In the genomic region with DNA sequence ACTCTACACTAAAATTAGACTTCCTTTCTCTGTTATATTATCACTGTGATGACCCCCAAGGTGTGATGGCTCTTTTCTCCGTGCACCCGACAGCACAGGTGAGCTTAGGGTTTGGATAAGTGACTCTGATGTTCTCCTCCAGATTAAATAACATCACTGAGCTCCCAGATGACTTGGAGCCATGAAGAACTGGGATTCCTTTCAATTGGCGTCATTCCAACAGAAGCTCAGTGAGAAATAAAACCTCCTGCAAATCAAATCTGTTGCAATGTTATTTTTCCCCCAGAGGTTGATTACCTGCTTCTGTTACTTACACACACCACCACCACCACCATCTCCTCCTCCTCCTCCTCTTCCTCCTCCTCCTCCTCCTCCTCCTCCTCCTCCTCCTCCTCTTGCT, we compare ENCODE assay signal across 13 mouse cellular contexts. TPM values are rescaled to one million over a fixed set of nuclear protein-coding genes. Genes with fewer than 3 reads are reported as not detected.
DNase-seq lines count a peak whose midpoint lies in the region; ATAC-seq and TF ChIP-seq lines count a peak whose summit lies in the region.
"Had no signal": no experiment of that assay in that cellular context is flagged by ENCODE, and none has a peak within 500 bp of the region (broad histone marks: within the 10 kb centered on the region; RNA-seq: fewer than 3 reads in every experiment).

No protein-coding gene starts in this region.

- no peak overlapping the region for H3K9ac ChIP-seq in forebrain, postnatal 0 days
- no peak overlapping the region for H3K9ac ChIP-seq in kidney, postnatal 0 days (ENCODE audit: low read depth, low read length)
- H3K9ac ChIP-seq in kidney, embryonic 14.5 days (ENCODE audit: low read depth, low read length): no peak overlapping the region
- no peak overlapping the region for H3K9ac ChIP-seq in liver, embryonic 12.5 days
- H3K9ac ChIP-seq: hindbrain, embryonic 13.5 days; limb, embryonic 12.5 days had no signal

- H3K27me3 ChIP-seq in forebrain, postnatal 0 days (ENCODE audit: insufficient read depth, low read length): no peaks in the 10 kb centered on the region
- H3K27me3 ChIP-seq in forebrain, embryonic 10.5 days (ENCODE audit: poor library complexity, severe bottlenecking): no peaks in the 10 kb centered on the region
- no peaks in the 10 kb centered on the region for H3K27me3 ChIP-seq in kidney, postnatal 0 days (ENCODE audit: insufficient read depth, low read length)
- H3K27me3 ChIP-seq in kidney, embryonic 14.5 days (ENCODE audit: control insufficient read depth, insufficient read depth, low read length): no peaks in the 10 kb centered on the region
- peaks cover 30% of the 10 kb centered on the region for H3K27me3 ChIP-seq in liver, embryonic 12.5 days (replicated peaks)
- H3K27me3 ChIP-seq: hindbrain, embryonic 13.5 days; limb, embryonic 12.5 days had no signal

- 71% methylated on average over 3 of the region's 3 CpGs for WGBS in forebrain, postnatal 0 days
- 89% methylated on average over 3 of the region's 3 CpGs for WGBS in forebrain, embryonic 10.5 days
- WGBS in kidney, postnatal 0 days: 32% methylated on average over 3 of the region's 3 CpGs
- 27% methylated on average over 3 of the region's 3 CpGs for WGBS in kidney, embryonic 14.5 days
- WGBS in liver, embryonic 12.5 days (ENCODE audit: insufficient replicate concordance): 78% methylated on average over 3 of the region's 3 CpGs

- no peak overlapping the region for H3K4me3 ChIP-seq in forebrain, postnatal 0 days (ENCODE audit: low read depth, low read length)
- H3K4me3 ChIP-seq in forebrain, embryonic 10.5 days: no peak overlapping the region
- no peak overlapping the region for H3K4me3 ChIP-seq in kidney, postnatal 0 days (replicated peaks; ENCODE audit: low read depth, low read length)
- H3K4me3 ChIP-seq in kidney, embryonic 14.5 days (ENCODE audit: low read length): no peak overlapping the region
- no peak overlapping the region for H3K4me3 ChIP-seq in liver, embryonic 12.5 days
- H3K4me3 ChIP-seq: hindbrain, embryonic 13.5 days; limb, embryonic 12.5 days had no signal

- peak; percentile 65 for DNase-seq in forebrain, postnatal 0 days
- no peak for DNase-seq in forebrain, embryonic 10.5 days (ENCODE audit: extremely low spot score, low spot score)
- DNase-seq in kidney, postnatal 0 days (ENCODE audit: low spot score): peak; percentile 65
- peak; percentile 57 for DNase-seq in NIH3T3 (ENCODE audit: low read depth)
- DNase-seq in cerebellum, postnatal 14 days: peak; percentile 41 to 54
- DNase-seq in embryo, embryonic 9.5 days (ENCODE audit: extremely low spot score): no peak
- DNase-seq: layer of hippocampus, adult 9-11 months; right cerebral cortex, postnatal 14 days had no signal

- ATAC-seq in forebrain, postnatal 0 days: no peak
- no peak for ATAC-seq in kidney, postnatal 0 days (replicated peaks; ENCODE audit: low FRiP score, low read depth)
- ATAC-seq in kidney, embryonic 14.5 days (ENCODE audit: low FRiP score, low TSS enrichment): no peak
- ATAC-seq in liver, embryonic 12.5 days: no peak

- H3K36me3 ChIP-seq in forebrain, postnatal 0 days (ENCODE audit: insufficient read depth): no peaks in the 10 kb centered on the region
- H3K36me3 ChIP-seq in forebrain, embryonic 10.5 days (replicated peaks): no peaks in the 10 kb centered on the region
- no peaks in the 10 kb centered on the region for H3K36me3 ChIP-seq in kidney, postnatal 0 days (ENCODE audit: insufficient read depth, low read length)
- no peaks in the 10 kb centered on the region for H3K36me3 ChIP-seq in kidney, embryonic 14.5 days (ENCODE audit: control insufficient read depth, insufficient read depth, low read length)
- H3K36me3 ChIP-seq in liver, embryonic 12.5 days: no peaks in the 10 kb centered on the region
- H3K36me3 ChIP-seq: hindbrain, embryonic 13.5 days; limb, embryonic 12.5 days had no signal

- TF ChIP-seq CTCF in forebrain, postnatal 0 days (IDR thresholded peaks at IDR 0.05; ENCODE audit: low read depth): no peak
- TF ChIP-seq CTCF in kidney, postnatal 0 days (IDR thresholded peaks at IDR 0.05; ENCODE audit: low read depth): no peak

- H3K9me3 ChIP-seq in forebrain, postnatal 0 days (ENCODE audit: low read length): no peaks in the 10 kb centered on the region
- H3K9me3 ChIP-seq in forebrain, embryonic 10.5 days: no peaks in the 10 kb centered on the region
- H3K9me3 ChIP-seq in kidney, postnatal 0 days (replicated peaks; ENCODE audit: low read length): no peaks in the 10 kb centered on the region
- no peaks in the 10 kb centered on the region for H3K9me3 ChIP-seq in kidney, embryonic 14.5 days (ENCODE audit: control insufficient read depth, low read length)
- H3K9me3 ChIP-seq in liver, embryonic 12.5 days (replicated peaks): no peaks in the 10 kb centered on the region
- H3K9me3 ChIP-seq: hindbrain, embryonic 13.5 days; limb, embryonic 12.5 days had no signal

- no peak overlapping the region for H3K4me2 ChIP-seq in forebrain, postnatal 0 days (ENCODE audit: low read depth)
- no peak overlapping the region for H3K4me2 ChIP-seq in kidney, postnatal 0 days (ENCODE audit: low read length)
- H3K4me2 ChIP-seq in kidney, embryonic 14.5 days (replicated peaks; ENCODE audit: low read depth, low read length): no peak overlapping the region
- H3K4me2 ChIP-seq in liver, embryonic 12.5 days: no peak overlapping the region
- H3K4me2 ChIP-seq: hindbrain, embryonic 13.5 days; limb, embryonic 12.5 days had no signal

- no peaks in the 10 kb centered on the region for H3K4me1 ChIP-seq in forebrain, postnatal 0 days (ENCODE audit: insufficient read depth)
- H3K4me1 ChIP-seq in forebrain, embryonic 10.5 days: 0 out of 2 replicates have a peak, but pooled peaks cover 1% of the 10 kb centered on the region
- peaks cover 7% of the 10 kb centered on the region for H3K4me1 ChIP-seq in kidney, postnatal 0 days (replicated peaks; ENCODE audit: insufficient read depth, low read length)
- peaks cover 15% of the 10 kb centered on the region; the same call in 1 of the 2 replicates for H3K4me1 ChIP-seq in kidney, embryonic 14.5 days (ENCODE audit: control insufficient read depth, insufficient read depth, low read length)
- H3K4me1 ChIP-seq in liver, embryonic 12.5 days: peaks cover 31% of the 10 kb centered on the region

- no peak overlapping the region for H3K27ac ChIP-seq in forebrain, postnatal 0 days (ENCODE audit: low read depth, low read length)
- no peak overlapping the region for H3K27ac ChIP-seq in forebrain, embryonic 10.5 days
- no peak overlapping the region for H3K27ac ChIP-seq in kidney, postnatal 0 days
- H3K27ac ChIP-seq in kidney, embryonic 14.5 days (ENCODE audit: low read depth, low read length): no peak overlapping the region
- no peak overlapping the region for H3K27ac ChIP-seq in liver, embryonic 12.5 days
- H3K27ac ChIP-seq: hindbrain, embryonic 13.5 days; limb, embryonic 12.5 days had no signal

RNA-seq across cellular contexts. Expression of gene Arhgef12, which starts 13.2 kb away (rescaled TPM):
- 91.7 and 98.7 TPM in 2 replicates for total RNA-seq in forebrain, postnatal 0 days (2014; rRNA removed)
- polyA plus RNA-seq in forebrain, postnatal 0 days (2015; fragmentation: Nextera tagmentation; extraction: Ambion mirVana): 6.5 and 12.2 TPM in 2 replicates
- polyA plus RNA-seq in forebrain, embryonic 10.5 days (2016; fragmentation: Nextera tagmentation; extraction: Ambion mirVana): 7.0 and 9.2 TPM in 2 replicates
- polyA plus RNA-seq in kidney, postnatal 0 days (2015; fragmentation: Nextera tagmentation; extraction: Ambion mirVana): 11.2 and 11.4 TPM in 2 replicates
- 17.1 and 29.1 TPM in 2 replicates for polyA plus RNA-seq in kidney, embryonic 14.5 days (2014; fragmentation: Nextera tagmentation; extraction: Ambion mirVana)
- 8.4 and 9.3 TPM in 2 replicates for polyA plus RNA-seq in liver, embryonic 12.5 days (2016; fragmentation: Nextera tagmentation; extraction: Ambion mirVana)

RNA-seq across cellular contexts. Expression of gene Tmem136, which starts 22.6 kb away (rescaled TPM):
- total RNA-seq in forebrain, postnatal 0 days (2014; rRNA removed): 6.0 and 6.2 TPM in 2 replicates
- polyA plus RNA-seq in forebrain, postnatal 0 days (2015; fragmentation: Nextera tagmentation; extraction: Ambion mirVana): 6.8 and 7.5 TPM in 2 replicates
- 11.4 and 12.9 TPM in 2 replicates for polyA plus RNA-seq in forebrain, embryonic 10.5 days (2016; fragmentation: Nextera tagmentation; extraction: Ambion mirVana)
- 9.3 and 10.6 TPM in 2 replicates for polyA plus RNA-seq in kidney, postnatal 0 days (2015; fragmentation: Nextera tagmentation; extraction: Ambion mirVana)
- polyA plus RNA-seq in kidney, embryonic 14.5 days (2014; fragmentation: Nextera tagmentation; extraction: Ambion mirVana): 6.1 and 9.7 TPM in 2 replicates
- 1.0 and 1.2 TPM in 2 replicates for polyA plus RNA-seq in liver, embryonic 12.5 days (2016; fragmentation: Nextera tagmentation; extraction: Ambion mirVana)
- total RNA-seq: megakaryocyte, adult 5-6 weeks had no signal

Comparison
In these comparisons a context has a peak if more than half of its experiments do, and no peak if none do; other contexts are left out.
1. DNase-seq: peak in forebrain, postnatal 0 days (single experiment), kidney, postnatal 0 days (single experiment), NIH3T3 (single experiment) and cerebellum, postnatal 14 days (2 of 2); none in forebrain, embryonic 10.5 days (single experiment) and embryo, embryonic 9.5 days (single experiment).